Mouse (Mus musculus) intestine, embryonic 16.5 days (tissue): ENCODE results near the gene Nlrp4f. TPM values are rescaled to one million over a fixed set of nuclear protein-coding genes. Genes with fewer than 3 reads are reported as not detected.

Experiments
- ATAC-seq: fragments of 200-750 bp; cut with Nextera tagmentation; 2 replicates; pipeline ENCODE4 v1.8.0; 2017; ENCODE audit warnings: moderate TSS enrichment, moderate library complexity
- H3K27ac ChIP-seq: fragments of 300-500 bp; sonication (generic); 2 replicates; pipeline ENCODE4 v1.5.1; 2014; ENCODE audit warnings: mild to moderate bottlenecking, low read length
- H3K27me3 ChIP-seq: fragments of 300-500 bp; sonication (generic); replicated peaks from 2 replicates; pipeline ENCODE4 v1.6.1; 2014; ENCODE audit warnings: low read length, control low read depth, mixed read lengths; ENCODE audit not compliant: control insufficient read depth, insufficient read depth
- H3K36me3 ChIP-seq: fragments of 300-500 bp; sonication (generic); 2 replicates; pipeline ENCODE4 v1.6.1; 2014; ENCODE audit warnings: low read length, control low read depth; ENCODE audit not compliant: control insufficient read depth, insufficient read depth
- H3K4me1 ChIP-seq: fragments of 300-500 bp; sonication (generic); 2 replicates; pipeline ENCODE4 v1.6.1; 2014; ENCODE audit warnings: low read length, control low read depth, mixed read lengths; ENCODE audit not compliant: control insufficient read depth, insufficient read depth
- H3K4me2 ChIP-seq: fragments of 300-500 bp; sonication (generic); 2 replicates; pipeline ENCODE4 v1.6.1; 2014; ENCODE audit warnings: low read depth, low read length, control low read depth
- H3K4me3 ChIP-seq: fragments of 300-500 bp; sonication (generic); 2 replicates; pipeline ENCODE4 v1.5.1; 2014; ENCODE audit warnings: mild to moderate bottlenecking, low read length
- H3K9ac ChIP-seq: fragments of 300-500 bp; sonication (generic); 2 replicates; pipeline ENCODE4 v1.6.1; 2014; ENCODE audit warnings: low read depth, low read length
- H3K9me3 ChIP-seq: fragments of 300-500 bp; sonication (generic); 2 replicates; pipeline ENCODE4 v1.6.1; 2016; ENCODE audit warnings: low read length, control low read depth; ENCODE audit not compliant: control insufficient read depth
- WGBS: fragments of 180-500 bp; shearing (Covaris S2); extraction: QIAGEN DNeasy Blood & Tissue Kit; methylation state at CpG from one replicate; pipeline ENCODE4 v1.1.7; 2014; 5-methylcytosine and 5-hydroxymethylcytosine counted together
- polyA plus RNA-seq: library from polyadenylated mRNA; unstranded; fragments of >200 nt; fragmentation: Nextera tagmentation; extraction: Ambion mirVana; gene quantifications from 2 replicates; pipeline ENCODE4 v1.2.1, GENCODE M21; 2015

Gene Nlrp4f
- not detected in 2 replicates for polyA plus RNA-seq

GRCm38 (mm10) chr13:65205877-65206276, at the start of gene Nlrp4f:
Gene Nlrp4f, minus strand, starts transcription at chr13:65205977.
- no peak within 1 kb of the TSS for H3K4me2 ChIP-seq
- no peak within 1 kb of the TSS for H3K27ac ChIP-seq
- ATAC-seq: no peak
- H3K9me3 ChIP-seq: no peaks in the 10 kb centered on the region
- H3K4me1 ChIP-seq: no peaks in the 10 kb centered on the region
- H3K4me3 ChIP-seq: no peak within 1 kb of the TSS
- H3K9ac ChIP-seq: no peak within 1 kb of the TSS
- H3K27me3 ChIP-seq: no peaks in the 10 kb centered on the region
- WGBS: 84% methylated on average over 10 of the region's 10 CpGs
- H3K36me3 ChIP-seq: no peaks in the 10 kb centered on the region

DNA sequence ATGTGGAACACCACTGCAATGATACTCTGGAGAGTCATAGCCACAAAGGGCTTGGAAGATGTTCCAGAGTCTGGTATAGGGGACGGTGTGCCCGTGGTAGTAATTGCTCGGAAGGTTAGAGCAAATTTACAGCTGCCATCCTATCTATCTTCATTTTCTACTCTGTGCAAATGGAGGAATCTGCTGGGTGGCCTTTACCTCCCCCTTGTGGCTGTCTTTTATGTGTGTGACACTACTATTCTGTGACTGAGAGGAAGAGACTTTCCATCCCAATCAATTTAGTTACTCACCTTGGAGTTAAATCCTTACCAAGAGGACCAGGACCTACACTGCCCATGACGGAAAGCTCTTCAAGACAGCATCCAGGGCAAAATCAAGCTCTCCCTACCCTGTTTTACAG, 37.5 kb upstream of the Nlrp4f start:
- H3K9ac ChIP-seq: no peak overlapping the region
- peaks cover 5% of the 10 kb centered on the region; the same call in 1 of the 2 replicates for H3K36me3 ChIP-seq
- WGBS: 95% methylated on average over 4 of the region's 4 CpGs
- H3K4me2 ChIP-seq: no peak overlapping the region
- no peak for ATAC-seq
- H3K4me3 ChIP-seq: no peak overlapping the region
- no peaks in the 10 kb centered on the region for H3K27me3 ChIP-seq
- H3K4me1 ChIP-seq: peaks cover 11% of the 10 kb centered on the region
- H3K9me3 ChIP-seq: 0 out of 2 replicates have a peak, but pooled peaks cover 5% of the 10 kb centered on the region
- no peak overlapping the region for H3K27ac ChIP-seq

GRCm38 (mm10) chr13:65242319-65242787, 36.6 kb upstream of the Nlrp4f start:
- H3K4me3 ChIP-seq: peak overlapping the region; percentile 62
- no peak for ATAC-seq
- H3K27me3 ChIP-seq: no peaks in the 10 kb centered on the region
- peak overlapping the region; percentile 78 for H3K9ac ChIP-seq
- H3K4me1 ChIP-seq: peaks cover 11% of the 10 kb centered on the region
- peak overlapping the region; percentile 99 for H3K4me2 ChIP-seq
- H3K9me3 ChIP-seq: 0 out of 2 replicates have a peak, but pooled peaks cover 5% of the 10 kb centered on the region
- 28% methylated on average over 27 of the region's 27 CpGs for WGBS
- H3K27ac ChIP-seq: no peak overlapping the region
- 0 out of 2 replicates have a peak, but pooled peaks cover 2% of the 10 kb centered on the region for H3K36me3 ChIP-seq

- 1% methylated on average over 51 of the region's 51 CpGs for WGBS
- ATAC-seq: peak; percentile 37; the same call in 1 of the 2 replicates
- peak overlapping the region; percentile 88 for H3K27ac ChIP-seq
- peaks cover 5% of the 10 kb centered on the region; the same call in 1 of the 2 replicates for H3K9me3 ChIP-seq
- 0 out of 2 replicates have a peak, but pooled peaks cover 2% of the 10 kb centered on the region for H3K36me3 ChIP-seq
- peaks cover 11% of the 10 kb centered on the region for H3K4me1 ChIP-seq
- H3K4me3 ChIP-seq: peak overlapping the region; percentile 62
- H3K27me3 ChIP-seq: no peaks in the 10 kb centered on the region
- H3K9ac ChIP-seq: peak overlapping the region; percentile 78
- H3K4me2 ChIP-seq: peak overlapping the region; percentile 99
These were observed 36.0 kb upstream of the Nlrp4f start for GRCm38 (mm10) chr13:65241627-65242318.

- peaks cover 5% of the 10 kb centered on the region; the same call in 1 of the 2 replicates for H3K9me3 ChIP-seq
- peak overlapping the region; percentile 78 for H3K9ac ChIP-seq
- H3K4me2 ChIP-seq: peak overlapping the region; percentile 99
- peak overlapping the region; percentile 62 for H3K4me3 ChIP-seq
- ATAC-seq: peak; percentile 92
- 0 out of 2 replicates have a peak, but pooled peaks cover 2% of the 10 kb centered on the region for H3K36me3 ChIP-seq
- no peaks in the 10 kb centered on the region for H3K27me3 ChIP-seq
- under 1% methylated on average over 45 of the region's 45 CpGs for WGBS
- peak overlapping the region; percentile 88 for H3K27ac ChIP-seq
- H3K4me1 ChIP-seq: peaks cover 11% of the 10 kb centered on the region
These were observed 35.4 kb upstream of the Nlrp4f start for GRCm38 (mm10) chr13:65241099-65241626.

DNA sequence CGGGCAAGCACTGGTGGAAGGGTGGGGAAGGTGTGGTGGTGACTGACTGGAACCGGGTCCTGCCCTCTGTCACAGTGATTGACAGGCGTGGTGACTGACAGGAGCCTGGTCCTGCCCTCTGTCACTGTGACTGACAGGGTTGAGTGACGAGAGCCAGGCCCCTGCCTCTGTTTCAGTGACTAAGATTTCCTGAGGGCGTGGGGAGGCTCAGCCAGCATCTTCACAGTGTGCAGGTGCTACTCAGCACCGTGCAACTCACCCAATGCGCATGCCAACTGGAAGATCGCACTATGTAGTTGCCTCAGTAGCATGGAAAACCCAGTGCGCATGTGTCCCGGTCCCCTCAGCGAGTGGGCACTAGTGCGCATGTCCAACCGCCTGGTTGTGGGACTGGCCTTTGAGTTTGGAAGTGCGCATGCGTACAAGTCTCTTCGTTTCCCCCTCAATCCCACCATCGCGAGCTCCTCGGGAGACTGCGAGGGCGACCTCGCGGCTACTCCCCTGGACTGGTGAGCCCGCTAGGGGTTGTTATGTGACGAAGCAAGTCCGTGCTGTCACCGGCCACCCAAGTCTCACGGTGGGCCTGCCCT, 34.8 kb upstream of the Nlrp4f start:
- Histone ChIP-seq H3K4me3 (peak overlapping the region; percentile 62), H3K27ac (peak overlapping the region; percentile 88), H3K9ac (peak overlapping the region; percentile 78), H3K36me3 (0 out of 2 replicates have a peak, but pooled peaks cover 2% of the 10 kb centered on the region), H3K9me3 (peaks cover 2% of the 10 kb centered on the region; the same call in 1 of the 2 replicates), H3K4me2 (peak overlapping the region; percentile 63), H3K27me3 (no peaks in the 10 kb centered on the region), H3K4me1 (peaks cover 11% of the 10 kb centered on the region)
- WGBS: under 1% methylated on average over 28 of the region's 28 CpGs
- peak; percentile 95 for ATAC-seq

- H3K9me3 ChIP-seq: no peaks in the 10 kb centered on the region; the same call in 1 of the 2 replicates
- no peak overlapping the region for H3K9ac ChIP-seq
- ATAC-seq: no peak
- H3K36me3 ChIP-seq: no peaks in the 10 kb centered on the region
- H3K4me2 ChIP-seq: no peak overlapping the region
- H3K4me3 ChIP-seq: no peak overlapping the region
- peaks cover 7% of the 10 kb centered on the region for H3K4me1 ChIP-seq
- H3K27ac ChIP-seq: no peak overlapping the region
- 76% methylated on average over 9 of the region's 9 CpGs for WGBS
- no peaks in the 10 kb centered on the region for H3K27me3 ChIP-seq
These were observed 31.4 kb upstream of the Nlrp4f start for GRCm38 (mm10) chr13:65237211-65237610.

GRCm38 (mm10) chr13:65226657-65227056, 20.9 kb upstream of the Nlrp4f start:
- Histone ChIP-seq H3K9me3 (no peaks in the 10 kb centered on the region), H3K36me3 (no peaks in the 10 kb centered on the region), H3K4me3 (no peak overlapping the region), H3K9ac (no peak overlapping the region), H3K27ac (no peak overlapping the region), H3K4me2 (no peak overlapping the region), H3K4me1 (no peaks in the 10 kb centered on the region), H3K27me3 (no peaks in the 10 kb centered on the region)
- no peak for ATAC-seq
- WGBS: 91% methylated on average over 2 of the region's 2 CpGs

- no peaks in the 10 kb centered on the region for H3K9me3 ChIP-seq
- no peaks in the 10 kb centered on the region for H3K27me3 ChIP-seq
- no peak for ATAC-seq
- no peak overlapping the region for H3K27ac ChIP-seq
- no peaks in the 10 kb centered on the region for H3K4me1 ChIP-seq
- no peak overlapping the region for H3K4me2 ChIP-seq
- 55% methylated on average over 6 of the region's 6 CpGs for WGBS
- no peaks in the 10 kb centered on the region for H3K36me3 ChIP-seq
- no peak overlapping the region for H3K4me3 ChIP-seq
- H3K9ac ChIP-seq: no peak overlapping the region
These were observed 20.2 kb upstream of the Nlrp4f start for GRCm38 (mm10) chr13:65225945-65226344.
